Mouse (Mus musculus) lung, adult 2 months (tissue): ENCODE results near the gene Susd4. TPM values are rescaled to one million over a fixed set of nuclear protein-coding genes. Genes with fewer than 3 reads are reported as not detected.
A peak's percentile ranks its signal among the peaks of the same experiment; 100 is the strongest.

Experiments used
- DNase-seq: peaks from one replicate; pipeline ENCODE4 v3.0.0; 2022
- H3K4me1 ChIP-seq: fragments of 200-500 bp; 2 replicates; pipeline ENCODE4 v1.6.1; 2011; ENCODE audit warnings: low read length; ENCODE audit not compliant: control insufficient read depth, insufficient read depth
- H3K4me3 ChIP-seq: fragments of 200-500 bp; replicated peaks from 2 replicates; pipeline ENCODE3; 2011; ENCODE audit warnings: low read depth, mild to moderate bottlenecking, control low read depth, low read length; ENCODE audit errors: extremely low read depth
- CTCF ChIP-seq: fragments of 200-500 bp; IDR thresholded peaks from 2 replicates; pipeline ENCODE4 v1.5.1; 2011; ENCODE audit warnings: mild to moderate bottlenecking, low read length, control low read depth; ENCODE audit not compliant: insufficient read depth
- POLR2A ChIP-seq: fragments of 200-500 bp; IDR thresholded peaks from 2 replicates; pipeline ENCODE4 v1.6.1; 2011; ENCODE audit warnings: low read depth, mild to moderate bottlenecking, control low read depth, low read length, borderline replicate concordance; ENCODE audit errors: extremely low read depth
- WGBS: fragments of 180-500 bp; shearing (Covaris S2); methylation state at CpG from one replicate; pipeline ENCODE4 v1.1.7; 2018; 5-methylcytosine and 5-hydroxymethylcytosine counted together
- polyA plus RNA-seq: library from polyadenylated mRNA; depleted of rRNA; stranded (reverse); fragments of >200 nt; gene quantifications from 2 replicates; pipeline ENCODE4 v1.2.3, GENCODE M21; 2012

Gene Susd4
- polyA plus RNA-seq, 1 experiment, result 12.8 TPM

GRCm38 (mm10) chr1:182785504-182785903 lies 21.8 kb downstream of the Susd4 start:
- Histone ChIP-seq H3K4me3 (no peak overlapping the region), H3K4me1 (no peaks in the 10 kb centered on the region)
- DNase-seq, result no peak
- 80% methylated on average over 5 of the region's 5 CpGs for WGBS
- TF ChIP-seq POLR2A (no peak), CTCF (no peak)

GRCm38 (mm10) chr1:182787030-182787429 lies 23.4 kb downstream of the Susd4 start:
- no peaks in the 10 kb centered on the region for H3K4me1 ChIP-seq
- TF ChIP-seq CTCF (no peak), POLR2A (no peak)
- H3K4me3 ChIP-seq, result no peak overlapping the region
- DNase-seq, result no peak
- WGBS, result 46% methylated on average over 7 of the region's 7 CpGs

- 35% methylated on average over 6 of the region's 6 CpGs for WGBS
- TF ChIP-seq POLR2A, result no peak
- no peak for TF ChIP-seq CTCF
- H3K4me1 ChIP-seq, result peaks cover 2% of the 10 kb centered on the region; the same call in 1 of the 2 replicates
- no peak overlapping the region for H3K4me3 ChIP-seq
- no peak for DNase-seq
Measured at GRCm38 (mm10) chr1:182788896-182789295, 25.2 kb downstream of the Susd4 start.

GRCm38 (mm10) chr1:182792521-182793071 lies 28.9 kb downstream of the Susd4 start:
- Histone ChIP-seq H3K4me3 (no peak overlapping the region), H3K4me1 (peaks cover 2% of the 10 kb centered on the region; the same call in 1 of the 2 replicates)
- peak; percentile 66 for TF ChIP-seq CTCF
- no peak for TF ChIP-seq POLR2A
- 20% methylated on average over 16 of the region's 16 CpGs for WGBS
- peak; percentile 67 for DNase-seq

- no peak for DNase-seq
- peaks cover 2% of the 10 kb centered on the region; the same call in 1 of the 2 replicates for H3K4me1 ChIP-seq
- TF ChIP-seq CTCF (no peak), POLR2A (no peak)
- WGBS, result 72% methylated on average over 10 of the region's 10 CpGs
- H3K4me3 ChIP-seq, result no peak overlapping the region
Measured at GRCm38 (mm10) chr1:182794221-182794620, 30.6 kb downstream of the Susd4 start.

- TF ChIP-seq CTCF (no peak), POLR2A (no peak)
- DNase-seq, result no peak
- WGBS, result 96% methylated on average over 9 of the region's 9 CpGs
- Histone ChIP-seq H3K4me1 (peaks cover 2% of the 10 kb centered on the region; the same call in 1 of the 2 replicates), H3K4me3 (no peak overlapping the region)
Measured at GRCm38 (mm10) chr1:182794628-182795027, 31.0 kb downstream of the Susd4 start.

GRCm38 (mm10) chr1:182797048-182797447 lies 33.4 kb downstream of the Susd4 start:
- TF ChIP-seq CTCF (no peak), POLR2A (no peak)
- DNase-seq, result no peak
- 74% methylated on average over 14 of the region's 14 CpGs for WGBS
- Histone ChIP-seq H3K4me1 (peaks cover 2% of the 10 kb centered on the region; the same call in 1 of the 2 replicates), H3K4me3 (no peak overlapping the region)

- WGBS, result 69% methylated on average over 2 of the region's 2 CpGs
- TF ChIP-seq POLR2A (no peak), CTCF (no peak)
- Histone ChIP-seq H3K4me1 (no peaks in the 10 kb centered on the region), H3K4me3 (no peak overlapping the region)
- DNase-seq, result no peak
Measured at GRCm38 (mm10) chr1:182801590-182801989, 37.9 kb downstream of the Susd4 start.

GRCm38 (mm10) chr1:182802891-182803290 lies 39.2 kb downstream of the Susd4 start:
- DNase-seq, result no peak
- H3K4me3 ChIP-seq, result no peak overlapping the region
- TF ChIP-seq POLR2A (no peak), CTCF (no peak)
- H3K4me1 ChIP-seq, result no peaks in the 10 kb centered on the region
- WGBS, result 70% methylated on average over 15 of the region's 15 CpGs

GRCm38 (mm10) chr1:182813991-182814390 lies 50.3 kb downstream of the Susd4 start:
- no peak for DNase-seq
- WGBS, result 65% methylated on average over 7 of the region's 7 CpGs
- no peak for TF ChIP-seq CTCF
- no peak for TF ChIP-seq POLR2A
- Histone ChIP-seq H3K4me3 (no peak overlapping the region), H3K4me1 (no peaks in the 10 kb centered on the region)
